Mouse (Mus musculus) E14TG2a.4 (cell line): ENCODE results near the gene Slc35b1.

Experiments
- CTCF ChIP-seq: conservative IDR thresholded peaks from 2 replicates; pipeline ENCODE4 v1.5.1; 2014; ENCODE audit warnings: low read length
- NANOG ChIP-seq: IDR thresholded peaks from 2 replicates; pipeline ENCODE4 v1.6.1; 2014; ENCODE audit warnings: borderline replicate concordance, low read length, mixed read lengths

GRCm38 (mm10) chr11:95356469-95357273 is 27.8 kb upstream of the Slc35b1 start:
- TF ChIP-seq CTCF, result no peak
- no peak for TF ChIP-seq NANOG
